Mouse (Mus musculus): ENCODE results near the gene Rbak.
"Not testable (repeated sequence)": the region's sequence is repeated elsewhere in the genome, so short reads cannot be mapped to it uniquely, and the experiment has no call there.

Rbak gene

DNA sequence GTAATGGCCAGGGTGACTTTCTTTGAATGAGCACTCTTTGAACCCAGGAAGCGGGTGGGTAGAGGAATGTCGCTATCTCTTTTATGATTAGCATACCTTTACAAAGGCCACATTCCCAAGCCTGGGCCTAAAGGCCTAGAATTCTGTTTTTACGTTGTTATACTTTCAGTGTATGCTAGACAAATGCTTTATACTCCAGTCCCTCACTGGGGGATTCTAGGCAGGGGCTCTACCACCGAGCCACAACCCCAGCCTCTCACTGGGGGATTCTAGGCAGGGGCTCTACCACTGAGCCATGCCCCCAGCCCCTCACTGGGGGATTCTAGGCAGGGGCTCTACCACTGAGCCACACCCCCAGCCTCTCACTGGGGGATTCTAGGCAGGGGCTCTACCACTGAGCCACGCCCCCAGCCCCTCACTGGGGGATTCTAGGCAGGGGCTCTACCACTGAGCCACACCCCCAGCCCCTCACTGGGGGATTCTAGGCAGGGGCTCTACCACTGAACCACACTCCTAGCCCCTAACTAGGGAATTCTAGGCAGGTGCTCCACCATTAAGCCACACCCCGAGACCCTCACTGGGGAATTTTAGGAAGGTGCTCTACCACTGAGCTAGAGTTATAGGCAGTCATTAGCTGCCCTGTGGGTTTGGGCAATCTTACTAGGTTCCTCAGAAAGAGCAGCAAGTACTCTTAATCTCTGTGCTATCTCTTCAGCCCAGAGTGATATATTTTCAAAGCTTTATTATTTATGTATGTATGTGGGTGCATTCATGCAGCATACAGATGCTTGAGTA is 46.2 kb downstream of the Rbak start:
- DNase-seq (ENCODE audit: low spot score), result not testable (repeated sequence)

DNA sequence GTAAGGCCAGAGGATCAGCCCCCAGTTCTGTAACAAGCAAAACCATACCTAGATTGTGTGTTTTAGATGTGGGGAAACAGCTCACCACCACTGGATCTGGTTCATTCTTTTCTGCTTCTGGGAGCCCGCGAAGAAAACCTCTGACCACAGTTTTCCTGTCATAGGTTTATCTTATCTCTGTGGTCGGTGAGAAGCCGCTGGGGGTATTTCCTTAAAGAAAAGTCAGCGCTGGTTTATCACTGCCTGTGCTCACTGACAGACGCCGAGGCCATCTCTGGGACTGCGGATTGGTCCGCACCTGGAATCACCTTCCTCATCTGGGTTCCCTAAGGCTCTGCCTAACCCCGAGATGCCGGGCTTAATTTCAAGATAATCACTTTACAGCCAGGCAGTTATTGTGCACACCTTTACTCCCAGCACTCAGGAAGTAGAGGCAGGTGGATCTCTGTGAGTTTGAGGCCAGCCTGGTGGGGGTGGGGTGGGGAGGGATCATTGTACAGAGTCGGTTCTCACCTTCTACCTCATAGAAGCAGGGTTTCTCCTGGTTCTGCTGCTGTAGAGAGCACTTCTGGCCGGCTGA is 47.5 kb downstream of the Rbak start:
- DNase-seq (ENCODE audit: low spot score), result no peak

DNA sequence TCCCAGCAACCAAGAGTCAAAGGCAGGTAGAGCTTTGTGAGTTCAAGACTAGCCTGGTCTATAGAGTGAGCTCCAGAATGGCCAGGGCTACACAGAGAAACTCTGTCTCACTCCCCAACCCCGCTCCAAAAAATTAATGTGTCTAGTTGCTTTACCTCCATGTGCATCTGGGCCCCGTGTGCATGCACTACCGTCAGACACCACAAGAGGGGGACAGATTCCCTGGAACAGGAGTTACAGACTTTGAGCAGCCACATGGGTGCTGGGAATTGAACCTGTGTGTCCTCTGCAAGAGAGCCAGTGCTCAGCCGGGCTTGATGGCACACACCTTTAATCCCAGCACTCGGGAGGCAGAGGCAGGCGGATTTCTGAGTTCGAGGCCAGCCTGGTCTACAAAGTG is 50.2 kb downstream of the Rbak start:
- peak; percentile 31 for DNase-seq (ENCODE audit: low spot score)

DNA sequence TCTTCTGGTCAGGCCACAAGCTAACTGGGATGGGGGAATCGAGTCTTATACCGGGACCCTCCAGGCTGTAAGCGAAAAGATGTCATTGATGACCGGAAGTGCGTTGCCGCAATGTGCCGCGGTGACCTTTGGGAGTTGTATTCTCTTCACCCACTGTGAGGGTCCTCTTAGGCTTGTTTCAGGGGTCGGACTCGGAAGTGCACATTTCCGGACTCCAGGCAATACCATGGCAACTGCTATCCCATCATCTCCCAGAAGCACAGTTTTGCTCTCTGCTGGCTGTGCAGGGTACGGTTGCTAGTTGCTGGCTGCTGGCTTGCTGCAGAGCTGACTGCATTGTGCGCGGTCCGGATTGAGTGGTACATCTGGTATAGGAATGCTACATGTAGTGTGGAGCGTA is 51.5 kb downstream of the Rbak start:
- DNase-seq (ENCODE audit: low spot score), result no peak

DNA sequence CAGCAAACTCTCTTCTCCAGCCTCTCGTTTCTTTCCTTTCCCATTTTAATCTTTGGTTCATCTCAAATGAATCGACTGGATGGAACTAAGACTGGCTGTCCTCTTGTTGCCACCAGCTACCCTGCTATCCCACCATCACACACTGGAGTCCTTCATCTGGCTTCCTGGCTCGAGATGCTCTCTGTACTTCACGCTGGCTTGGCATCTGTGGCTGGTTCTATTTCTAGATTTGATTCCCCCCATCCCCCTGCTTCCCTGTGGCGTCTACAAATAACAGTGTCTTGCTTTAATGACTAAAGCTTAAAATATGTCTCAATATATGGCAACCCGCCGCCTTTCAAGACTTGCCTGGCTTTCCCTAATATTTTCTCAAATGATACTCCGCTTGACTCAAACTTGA is 52.7 kb downstream of the Rbak start:
- no peak for DNase-seq (ENCODE audit: low spot score)

DNA sequence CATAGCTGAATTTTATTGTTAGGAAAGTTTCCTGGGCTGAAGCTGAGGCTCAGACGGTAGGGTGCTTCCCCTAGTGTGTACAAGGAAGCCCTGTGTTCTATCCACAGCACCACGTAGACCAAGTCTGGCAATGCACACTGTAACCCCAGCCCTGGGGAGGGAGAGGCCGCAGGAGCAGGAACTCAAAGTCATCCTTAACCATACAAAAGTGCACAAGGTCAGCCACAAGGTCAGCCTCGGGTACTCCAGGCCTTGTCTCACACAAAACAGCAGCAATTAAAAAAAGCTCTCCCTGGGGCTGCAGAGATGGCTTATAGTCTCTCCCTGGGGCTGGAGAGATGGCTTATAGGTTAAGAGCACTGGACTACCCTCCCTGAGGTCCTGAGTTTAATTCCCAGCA is 53.7 kb downstream of the Rbak start:
- no peak for DNase-seq (ENCODE audit: low spot score)

DNA sequence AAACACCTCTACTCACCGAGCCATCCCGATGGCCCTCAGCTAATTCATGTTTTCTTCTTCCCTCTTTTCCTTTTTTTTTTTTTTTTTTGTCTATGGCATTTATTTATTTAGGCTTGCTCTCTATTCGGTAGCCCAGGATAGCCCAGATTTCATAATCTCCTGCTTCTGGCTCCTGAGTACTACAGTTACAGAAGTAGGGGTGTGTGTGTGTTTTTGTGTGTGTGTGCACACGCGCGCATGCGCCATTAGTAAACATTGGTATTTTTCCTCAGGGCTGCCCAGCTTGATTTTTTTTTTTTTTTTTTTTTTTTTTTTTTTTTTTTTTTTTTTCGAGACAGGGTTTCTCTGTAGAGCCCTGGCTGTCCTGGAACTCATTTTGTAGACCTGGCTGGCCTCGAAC is 54.5 kb downstream of the Rbak start:
- DNase-seq (ENCODE audit: low spot score), result no peak

DNA sequence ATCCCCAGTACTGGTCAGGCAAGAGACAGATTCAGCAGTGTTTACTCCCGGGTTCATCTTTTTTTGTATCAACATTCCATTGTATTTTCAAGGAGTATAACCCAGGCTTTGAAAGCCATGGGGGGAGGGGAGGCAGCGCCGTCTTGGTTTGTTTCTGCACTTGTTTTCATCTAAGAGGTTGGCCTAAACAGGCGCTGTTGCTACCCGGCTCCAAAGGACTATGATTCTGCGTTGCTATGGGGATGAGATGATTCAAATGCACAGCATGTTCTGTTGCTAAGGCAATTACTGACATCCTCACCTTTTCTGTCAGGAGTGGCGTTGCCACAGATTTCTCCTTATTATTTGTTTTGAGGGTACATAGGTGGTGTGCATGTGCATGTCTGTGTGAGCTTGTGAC is 55.0 kb downstream of the Rbak start:
- DNase-seq (ENCODE audit: low spot score), result no peak

DNA sequence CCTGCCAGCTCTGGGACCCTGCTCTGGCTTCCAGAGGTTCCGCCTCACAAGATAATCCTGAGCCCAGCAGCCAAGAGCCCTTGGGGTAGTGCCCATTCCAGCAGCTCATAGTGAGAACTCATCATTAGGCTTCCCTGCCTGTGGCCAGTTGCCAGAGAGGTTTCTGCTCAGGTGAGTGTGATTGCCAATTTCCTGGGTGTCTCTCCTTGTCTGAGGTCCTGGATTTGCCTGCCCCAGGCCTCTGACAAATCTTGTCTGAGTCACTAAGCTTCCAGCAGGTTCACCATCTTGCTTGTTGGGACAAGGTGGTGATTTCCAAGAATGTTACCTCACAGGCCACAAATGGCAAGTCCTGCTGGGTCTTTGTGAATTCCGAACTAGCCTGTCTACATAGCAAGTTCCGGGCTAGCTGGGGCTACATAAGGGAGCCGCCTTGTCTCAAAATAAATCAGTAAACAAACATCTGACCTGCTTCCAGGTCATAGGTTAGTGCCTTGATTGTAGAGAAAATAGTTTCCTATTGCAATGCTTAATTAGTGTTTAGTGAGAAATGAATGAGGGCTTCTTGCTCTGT is 55.7 kb downstream of the Rbak start:
- no peak for DNase-seq (ENCODE audit: low spot score)

DNA sequence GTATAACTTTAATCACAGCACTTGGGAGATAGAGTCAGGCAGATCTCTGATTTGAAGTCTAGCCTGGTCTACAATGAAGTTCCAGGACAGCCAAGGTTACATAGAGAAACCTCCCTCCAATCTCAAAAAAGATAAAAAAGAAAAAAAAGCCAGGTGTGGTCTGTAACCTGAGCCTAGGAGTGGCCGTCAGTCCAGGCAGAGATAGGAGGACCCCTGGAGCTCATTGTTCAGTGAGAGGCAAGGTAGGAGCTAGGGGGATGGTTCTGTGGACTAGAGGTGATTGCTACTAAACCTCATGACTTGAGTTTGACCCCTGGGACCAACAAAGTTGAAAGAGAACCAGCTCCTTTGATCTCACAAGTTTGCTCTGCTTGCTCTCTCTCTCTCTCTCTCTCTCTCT is 57.9 kb downstream of the Rbak start:
- DNase-seq (ENCODE audit: low spot score), result no peak

Data from spleen, adult 12 weeks (tissue).